Mouse (Mus musculus): ENCODE measurements around the gene Kif1b. TPM values are rescaled to one million over a fixed set of nuclear protein-coding genes. Genes with fewer than 3 reads are reported as not detected.

The Kif1b gene
- total and polyA plus RNA-seq, 3 experiments = 8.8 to 20.2 (median 16.3) TPM

DNA sequence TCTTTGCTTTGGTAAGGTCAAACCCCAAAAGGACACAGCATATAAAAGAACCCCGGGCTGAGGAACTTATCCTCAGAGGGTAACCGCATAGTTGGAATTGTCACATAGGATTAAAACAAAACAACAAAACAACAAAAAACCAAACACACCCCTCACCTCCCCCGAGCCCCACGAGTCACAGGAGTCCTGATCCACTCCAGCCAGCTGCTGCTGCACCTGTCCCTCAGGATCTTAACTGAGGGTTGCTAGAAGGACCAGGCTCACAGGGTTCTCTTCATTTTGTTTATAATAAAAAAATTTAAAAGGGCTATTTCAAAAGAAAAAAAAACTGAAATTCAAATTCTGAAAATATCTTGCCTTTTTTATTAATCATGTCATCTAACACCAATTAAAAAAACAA is 21.2 kb upstream of the Kif1b start:
- no peaks in the 10 kb centered on the region for H3K9me3 ChIP-seq (replicated peaks; ENCODE audit: insufficient read depth, low read length)
- no peak overlapping the region for H3K4me3 ChIP-seq (ENCODE audit: control insufficient read depth in 1 of 2, insufficient read depth in 1 of 2, low read depth in 2 of 2, low read length in 2 of 2)
- TF ChIP-seq POLR2AphosphoS5 (IDR thresholded peaks at IDR 0.05; ENCODE audit: borderline replicate concordance, low read depth, low read length) (no peak), NRF1 (IDR thresholded peaks at IDR 0.05; ENCODE audit: insufficient read depth, low read depth, low read length, poor library complexity, severe bottlenecking) (no peak), CHD1 (IDR thresholded peaks at IDR 0.05; ENCODE audit: low read depth, low read length) (no peak), ZMIZ1 (IDR thresholded peaks at IDR 0.05; ENCODE audit: low read depth, low read length) (no peak), MAX (IDR thresholded peaks at IDR 0.05; ENCODE audit: low read length) (no peak), ZC3H11A (IDR thresholded peaks at IDR 0.05; ENCODE audit: low read depth, low read length) (no peak), ZKSCAN1 (IDR thresholded peaks at IDR 0.05; ENCODE audit: low read depth, low read length) (no peak), MYC (IDR thresholded peaks at IDR 0.05; ENCODE audit: low read depth, low read length) (no peak), RCOR1 (IDR thresholded peaks at IDR 0.05; ENCODE audit: low read depth, low read length) (no peak), GABPA (IDR thresholded peaks at IDR 0.05; ENCODE audit: low read depth, low read length) (no peak), GATA1 (IDR thresholded peaks at IDR 0.05; ENCODE audit: low read depth, low read length) (no peak), UBTF (IDR thresholded peaks at IDR 0.05; ENCODE audit: borderline replicate concordance, insufficient read depth, low read depth, low read length) (no peak), KAT2A (conservative IDR thresholded peaks at IDR 0.05; ENCODE audit: low read depth, low read length) (no peak), ETS1 (IDR thresholded peaks at IDR 0.05; ENCODE audit: low read depth, low read length) (no peak)
- H3K9ac ChIP-seq (ENCODE audit: control insufficient read depth, low read depth, low read length, poor library complexity, severe bottlenecking) = no peak overlapping the region
- no peaks in the 10 kb centered on the region for H3K27me3 ChIP-seq (ENCODE audit: control insufficient read depth in 1 of 2, insufficient read depth in 2 of 2, low read length in 2 of 2)
- DNase-seq (ENCODE audit: low read depth, low spot score) = no peak
- no peaks in the 10 kb centered on the region for H3K36me3 ChIP-seq (ENCODE audit: control insufficient read depth in 1 of 2, insufficient read depth in 2 of 2, low read length in 2 of 2)
- H3K4me1 ChIP-seq (ENCODE audit: control insufficient read depth in 1 of 2, insufficient read depth in 2 of 2, low read length in 2 of 2) = no peaks in the 10 kb centered on the region
- no peaks in the 10 kb centered on the region for H3K79me2 ChIP-seq (ENCODE audit: control insufficient read depth, insufficient read depth, low read length, poor library complexity)
- H3K27ac ChIP-seq (ENCODE audit: control insufficient read depth, low read depth, low read length) = no peak overlapping the region

DNA sequence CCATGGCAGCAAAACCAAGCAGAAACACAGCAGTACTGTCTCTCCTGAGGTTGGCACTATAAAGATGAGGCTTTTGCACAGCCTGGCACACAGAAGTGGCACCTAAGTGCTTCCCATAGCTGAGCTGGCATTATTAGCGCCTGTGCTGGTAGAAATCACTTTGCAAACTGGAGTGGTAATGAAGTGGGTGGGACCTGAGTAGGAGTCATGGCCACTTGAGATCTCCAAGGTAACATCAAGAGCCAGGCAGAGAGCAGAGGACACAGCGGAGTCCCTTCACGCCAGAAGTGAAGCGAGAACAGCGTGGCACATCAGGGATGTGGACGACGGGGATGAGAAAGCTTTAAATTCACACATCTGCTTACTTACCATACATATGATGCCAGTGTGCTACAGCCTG is 19.8 kb upstream of the Kif1b start:
- H3K4me1 ChIP-seq (ENCODE audit: control insufficient read depth in 1 of 2, insufficient read depth in 2 of 2, low read length in 2 of 2) = no peaks in the 10 kb centered on the region
- H3K36me3 ChIP-seq (ENCODE audit: control insufficient read depth in 1 of 2, insufficient read depth in 2 of 2, low read length in 2 of 2) = no peaks in the 10 kb centered on the region
- no peak for DNase-seq (ENCODE audit: low read depth, low spot score)
- no peaks in the 10 kb centered on the region for H3K9me3 ChIP-seq (replicated peaks; ENCODE audit: insufficient read depth, low read length)
- no peak overlapping the region for H3K9ac ChIP-seq (ENCODE audit: control insufficient read depth, low read depth, low read length, poor library complexity, severe bottlenecking)
- TF ChIP-seq MAZ (IDR thresholded peaks at IDR 0.05; ENCODE audit: low read depth, low read length) (no peak), MEF2A (IDR thresholded peaks at IDR 0.05; ENCODE audit: extremely low read depth, insufficient replicate concordance, low read depth, low read length, poor library complexity, severe bottlenecking) (no peak), TCF12 (IDR thresholded peaks at IDR 0.05; ENCODE audit: low read depth, low read length) (no peak), TAL1 (IDR thresholded peaks at IDR 0.05; ENCODE audit: low read length) (no peak), JUND (IDR thresholded peaks at IDR 0.05; ENCODE audit: low read depth, low read length) (no peak), POLR2AphosphoS5 (IDR thresholded peaks at IDR 0.05; ENCODE audit: borderline replicate concordance, low read depth, low read length) (no peak), BHLHE40 (IDR thresholded peaks at IDR 0.05; ENCODE audit: borderline replicate concordance, low read depth, low read length) (no peak), RAD21 (IDR thresholded peaks at IDR 0.05; ENCODE audit: low read depth, low read length) (no peak), RCOR1 (IDR thresholded peaks at IDR 0.05; ENCODE audit: low read depth, low read length) (no peak), ZNF384 (IDR thresholded peaks at IDR 0.05; ENCODE audit: low read depth, low read length) (no peak), GATA1 (IDR thresholded peaks at IDR 0.05; ENCODE audit: low read depth, low read length) (no peak), MYB (IDR thresholded peaks at IDR 0.05; ENCODE audit: low read depth, low read length) (no peak), ZKSCAN1 (IDR thresholded peaks at IDR 0.05; ENCODE audit: low read depth, low read length) (no peak), KAT2A (conservative IDR thresholded peaks at IDR 0.05; ENCODE audit: low read depth, low read length) (no peak), NRF1 (IDR thresholded peaks at IDR 0.05; ENCODE audit: insufficient read depth, low read depth, low read length, poor library complexity, severe bottlenecking) (no peak), MAFK (IDR thresholded peaks at IDR 0.05; ENCODE audit: borderline replicate concordance, low read depth, low read length) (no peak), MYC (IDR thresholded peaks at IDR 0.05; ENCODE audit: low read depth, low read length) (no peak), TBP (IDR thresholded peaks at IDR 0.05; ENCODE audit: low read depth, low read length) (no peak), CHD2 (IDR thresholded peaks at IDR 0.05; ENCODE audit: low read length) (no peak)
- H3K27me3 ChIP-seq (ENCODE audit: control insufficient read depth in 1 of 2, insufficient read depth in 2 of 2, low read length in 2 of 2) = no peaks in the 10 kb centered on the region
- no peaks in the 10 kb centered on the region for H3K79me2 ChIP-seq (ENCODE audit: control insufficient read depth, insufficient read depth, low read length, poor library complexity)
- H3K27ac ChIP-seq (ENCODE audit: control insufficient read depth, low read depth, low read length) = no peak overlapping the region
- H3K4me3 ChIP-seq (ENCODE audit: control insufficient read depth in 1 of 2, insufficient read depth in 1 of 2, low read depth in 2 of 2, low read length in 2 of 2) = no peak overlapping the region
